Mouse (Mus musculus) megakaryocyte progenitor cell, adult 5-6 weeks (primary cell): ENCODE measurements around the gene Slbp. TPM values are rescaled to one million over a fixed set of nuclear protein-coding genes. Genes with fewer than 3 reads are reported as not detected.
A peak's percentile ranks its signal among the peaks of the same experiment; 100 is the strongest.

Source experiments
- ATAC-seq: replicated peaks from 2 replicates; pipeline ENCODE4 v1.8.0; 2016; ENCODE audit warnings: mild to moderate bottlenecking, moderate TSS enrichment, inconsistent platforms; ENCODE audit not compliant: poor library complexity
- total RNA-seq, 2 experiments: library from RNA; stranded (forward) in 1 of 2; stranded (reverse) in 1 of 2; fragments of 157-497, 149-512 nt in 1 of 2; fragments of 200-1000 nt in 1 of 2; gene quantifications; 2 replicates each; pipeline versions ENCODE4 v1.2.3 to v1.2.4; 2015 to 2017

The Slbp gene
- 206 and 223 TPM in 2 replicates for total RNA-seq (2015)
- total RNA-seq (2017), result 253 and 266 TPM in 2 replicates

GRCm38 (mm10) chr5:33651921-33652782, at the start of gene Slbp:
TSS of gene Slbp (minus strand) at chr5:33652574.
- peak; percentile 84 for ATAC-seq

GRCm38 (mm10) chr5:33701832-33702231, 49.5 kb upstream of the Slbp start:
- ATAC-seq, result no peak

GRCm38 (mm10) chr5:33700010-33700409, 47.6 kb upstream of the Slbp start:
- ATAC-seq, result no peak

- no peak for ATAC-seq
These were observed 46.3 kb upstream of the Slbp start for GRCm38 (mm10) chr5:33698669-33699068.

GRCm38 (mm10) chr5:33697947-33698512, 45.7 kb upstream of the Slbp start:
- ATAC-seq, result no peak

- ATAC-seq, result no peak
These were observed 45.2 kb upstream of the Slbp start for GRCm38 (mm10) chr5:33697534-33697933.

- no peak for ATAC-seq
These were observed 44.1 kb upstream of the Slbp start for GRCm38 (mm10) chr5:33696430-33696829.

- ATAC-seq, result no peak
These were observed 43.3 kb upstream of the Slbp start for GRCm38 (mm10) chr5:33695718-33696121.

GRCm38 (mm10) chr5:33694848-33695717, 42.7 kb upstream of the Slbp start:
- no peak; the same call in 1 of the 2 replicates for ATAC-seq

- no peak for ATAC-seq
These were observed 42.1 kb upstream of the Slbp start for GRCm38 (mm10) chr5:33694461-33694847.

- ATAC-seq, result peak; percentile 64
These were observed 40.0 kb upstream of the Slbp start for GRCm38 (mm10) chr5:33692393-33692792.

GRCm38 (mm10) chr5:33689852-33690645, 37.7 kb upstream of the Slbp start:
- ATAC-seq, result no peak

- ATAC-seq, result no peak
These were observed 37.0 kb upstream of the Slbp start for GRCm38 (mm10) chr5:33689221-33689844.

GRCm38 (mm10) chr5:33688278-33689220, 36.2 kb upstream of the Slbp start:
- no peak for ATAC-seq

- no peak for ATAC-seq
These were observed 34.8 kb upstream of the Slbp start for GRCm38 (mm10) chr5:33687142-33687541.

- no peak for ATAC-seq
These were observed 32.6 kb upstream of the Slbp start for GRCm38 (mm10) chr5:33684932-33685331.

- ATAC-seq, result peak; percentile 33; the same call in 1 of the 2 replicates
These were observed 31.7 kb upstream of the Slbp start for GRCm38 (mm10) chr5:33683897-33684652.

- ATAC-seq, result no peak
These were observed 30.6 kb upstream of the Slbp start for GRCm38 (mm10) chr5:33682963-33683362.
